Mouse (Mus musculus): Measurements from ENCODE around the gene Slc51a. TPM values are rescaled to one million over a fixed set of nuclear protein-coding genes. Genes with fewer than 3 reads are reported as not detected.
"Not testable (repeated sequence)": the region's sequence is repeated elsewhere in the genome, so short reads cannot be mapped to it uniquely, and the experiment has no call there.

Slc51a gene
- total RNA-seq, 1 experiment from 2014 or later: 0.25 TPM

DNA sequence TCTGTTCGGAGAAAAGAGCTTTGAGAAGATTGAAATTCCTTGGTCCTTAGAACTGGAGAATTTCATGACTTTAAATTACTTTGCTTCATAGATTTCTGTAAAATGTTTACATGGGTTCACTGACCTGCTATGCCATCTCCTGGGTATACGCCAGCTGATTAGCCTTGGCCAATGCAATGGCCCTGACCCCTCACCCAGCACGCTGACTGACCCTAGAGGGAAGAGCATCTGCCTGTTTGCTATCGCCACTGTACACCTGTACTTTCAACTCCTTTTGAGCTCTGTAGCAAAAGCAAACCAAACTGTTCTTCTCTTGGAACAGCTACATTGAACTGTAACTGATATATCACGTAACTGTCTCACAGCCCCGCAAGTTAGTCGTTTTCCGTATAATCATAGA is 34.6 kb downstream of the Slc51a start:
- no peak for ATAC-seq (replicated peaks in 1 of 2; ENCODE audit: insufficient read depth in 1 of 2, low FRiP score in 2 of 2, low TSS enrichment in 1 of 2, low read depth in 1 of 2, poor library complexity in 2 of 2, severe bottlenecking in 2 of 2)

DNA sequence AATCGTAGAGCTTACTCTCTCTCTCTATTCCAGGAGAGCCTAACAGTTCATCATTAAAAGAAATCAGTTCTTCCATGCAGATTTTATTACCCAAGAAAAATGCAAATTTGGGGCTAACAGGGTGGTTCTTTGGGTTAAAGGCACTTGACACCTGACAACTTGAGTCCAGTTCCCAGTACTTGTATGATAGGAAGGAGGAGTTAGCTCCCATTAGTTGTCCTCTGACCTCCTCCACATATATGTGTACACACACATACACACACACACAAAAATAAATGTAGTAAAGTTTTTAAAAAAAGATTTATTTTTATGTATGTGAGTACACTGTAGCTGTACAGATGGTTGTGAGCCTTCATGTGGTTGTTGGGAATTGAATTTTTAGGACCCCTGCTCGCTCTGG is 37.5 kb downstream of the Slc51a start:
- ATAC-seq (replicated peaks in 1 of 2; ENCODE audit: insufficient read depth in 1 of 2, low FRiP score in 2 of 2, low TSS enrichment in 1 of 2, low read depth in 1 of 2, poor library complexity in 2 of 2, severe bottlenecking in 2 of 2): no peak

DNA sequence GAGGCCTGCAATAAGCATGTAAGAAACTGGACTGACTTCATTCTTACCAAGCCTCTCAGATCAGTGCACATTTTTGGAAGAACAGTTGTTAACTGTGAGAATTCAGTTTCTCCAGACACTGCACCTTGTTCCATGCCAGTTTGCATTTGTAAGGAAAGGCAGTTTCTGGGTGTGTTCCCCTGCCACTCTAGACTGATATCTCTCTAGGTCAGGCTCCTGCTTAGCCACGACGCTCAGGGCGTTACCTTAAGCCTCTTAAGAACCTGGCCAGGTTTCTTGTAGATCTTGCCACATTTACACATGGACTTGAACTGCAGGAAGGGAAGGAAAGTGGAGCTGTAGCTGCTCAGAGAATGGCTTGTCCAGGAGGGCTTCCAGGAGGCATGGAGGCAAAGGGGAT is 38.0 kb downstream of the Slc51a start:
- ATAC-seq (replicated peaks in 1 of 2; ENCODE audit: insufficient read depth in 1 of 2, low FRiP score in 2 of 2, low TSS enrichment in 1 of 2, low read depth in 1 of 2, poor library complexity in 2 of 2, severe bottlenecking in 2 of 2): no peak

GRCm38 (mm10) chr16:32446563-32447138 is 41.0 kb downstream of the Slc51a start:
- no peak for ATAC-seq (replicated peaks in 1 of 2; ENCODE audit: insufficient read depth in 1 of 2, low FRiP score in 2 of 2, low TSS enrichment in 1 of 2, low read depth in 1 of 2, poor library complexity in 2 of 2, severe bottlenecking in 2 of 2)

DNA sequence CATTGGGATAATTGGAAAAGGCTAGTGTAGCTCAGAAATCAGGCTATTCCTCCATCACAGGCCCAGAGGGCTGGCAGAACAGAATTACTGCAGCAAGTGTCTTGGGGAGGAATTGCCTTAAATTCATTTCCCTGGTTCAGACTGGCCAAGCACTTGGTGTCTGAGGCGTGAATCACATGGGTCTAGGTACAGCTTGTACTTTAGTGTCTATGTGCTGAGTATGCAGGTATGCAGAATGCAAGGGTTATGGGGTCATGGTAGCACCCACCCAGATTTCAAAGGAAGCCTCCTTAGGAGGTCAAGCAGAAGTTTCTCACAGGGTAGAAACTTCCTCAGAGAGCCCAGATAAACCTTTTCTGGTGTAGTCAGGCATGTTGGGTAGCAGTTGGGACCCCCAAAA is 42.1 kb downstream of the Slc51a start:
- no peak for ATAC-seq (replicated peaks in 1 of 2; ENCODE audit: insufficient read depth in 1 of 2, low FRiP score in 2 of 2, low TSS enrichment in 1 of 2, low read depth in 1 of 2, poor library complexity in 2 of 2, severe bottlenecking in 2 of 2)

- not testable (repeated sequence) for ATAC-seq (replicated peaks in 1 of 2; ENCODE audit: insufficient read depth in 1 of 2, low FRiP score in 2 of 2, low TSS enrichment in 1 of 2, low read depth in 1 of 2, poor library complexity in 2 of 2, severe bottlenecking in 2 of 2)
These were observed 43.1 kb downstream of the Slc51a start for GRCm38 (mm10) chr16:32444615-32445014.

DNA sequence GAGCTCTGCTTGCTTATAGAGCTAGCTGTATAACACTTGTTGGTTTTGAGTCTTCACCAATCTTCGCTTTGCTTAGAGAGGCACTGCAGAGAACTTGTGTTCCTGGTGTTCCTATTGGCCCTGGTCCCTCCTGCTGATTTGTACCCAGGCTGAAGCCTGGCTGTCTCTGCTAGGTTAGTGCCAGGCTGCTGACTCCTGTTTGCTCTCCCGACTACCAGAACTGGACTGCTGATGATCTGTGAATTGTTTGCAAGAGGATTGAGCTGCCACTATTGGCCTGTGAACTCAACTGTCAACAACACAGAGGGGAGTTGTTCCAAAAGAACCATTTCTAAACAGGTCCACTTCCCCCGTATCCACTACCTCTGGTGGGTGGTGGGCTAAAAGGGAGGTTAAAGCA is 46.2 kb downstream of the Slc51a start:
- no peak for ATAC-seq (replicated peaks in 1 of 2; ENCODE audit: insufficient read depth in 1 of 2, low FRiP score in 2 of 2, low TSS enrichment in 1 of 2, low read depth in 1 of 2, poor library complexity in 2 of 2, severe bottlenecking in 2 of 2)

DNA sequence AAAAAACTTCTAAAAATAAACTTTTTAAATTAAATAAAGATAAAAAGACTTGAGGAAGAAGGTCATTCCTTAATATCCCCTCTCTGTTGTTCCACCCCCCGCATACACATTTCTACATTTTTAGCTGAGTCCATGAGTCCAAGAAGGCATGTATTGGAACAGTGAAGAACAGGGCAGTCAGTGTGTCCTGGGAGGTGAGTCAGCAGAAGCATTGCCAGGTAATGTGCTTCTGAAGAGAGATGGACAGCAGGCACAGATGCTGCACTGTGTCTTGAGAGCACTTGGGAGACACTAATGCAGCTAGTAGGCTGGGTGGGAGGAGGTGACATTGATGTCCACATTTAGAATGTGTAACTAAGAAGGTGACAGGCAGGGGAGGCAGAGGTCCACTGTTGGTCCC is 50.4 kb downstream of the Slc51a start:
- ATAC-seq (replicated peaks in 1 of 2; ENCODE audit: insufficient read depth in 1 of 2, low FRiP score in 2 of 2, low TSS enrichment in 1 of 2, low read depth in 1 of 2, poor library complexity in 2 of 2, severe bottlenecking in 2 of 2): no peak

DNA sequence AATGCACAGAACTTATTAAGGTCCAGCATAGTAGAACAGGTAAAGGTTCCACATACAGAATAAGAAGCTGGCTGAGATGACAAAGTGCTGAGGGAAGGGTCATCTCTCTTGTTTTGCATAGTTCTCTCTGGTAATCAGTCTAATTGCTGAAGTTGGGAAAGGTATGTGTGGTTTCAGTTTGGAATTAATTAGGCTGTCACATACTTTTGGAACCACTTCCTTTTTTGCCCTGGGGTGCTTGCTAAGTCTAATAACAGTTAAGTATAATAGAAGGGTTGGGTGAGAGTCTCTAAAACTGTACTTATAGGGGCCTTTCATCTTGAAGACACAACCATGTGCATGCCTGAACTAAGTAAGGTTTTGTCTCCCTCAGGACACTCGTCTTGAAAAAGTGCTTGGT is 51.0 kb downstream of the Slc51a start:
- ATAC-seq (replicated peaks in 1 of 2; ENCODE audit: insufficient read depth in 1 of 2, low FRiP score in 2 of 2, low TSS enrichment in 1 of 2, low read depth in 1 of 2, poor library complexity in 2 of 2, severe bottlenecking in 2 of 2): no peak

DNA sequence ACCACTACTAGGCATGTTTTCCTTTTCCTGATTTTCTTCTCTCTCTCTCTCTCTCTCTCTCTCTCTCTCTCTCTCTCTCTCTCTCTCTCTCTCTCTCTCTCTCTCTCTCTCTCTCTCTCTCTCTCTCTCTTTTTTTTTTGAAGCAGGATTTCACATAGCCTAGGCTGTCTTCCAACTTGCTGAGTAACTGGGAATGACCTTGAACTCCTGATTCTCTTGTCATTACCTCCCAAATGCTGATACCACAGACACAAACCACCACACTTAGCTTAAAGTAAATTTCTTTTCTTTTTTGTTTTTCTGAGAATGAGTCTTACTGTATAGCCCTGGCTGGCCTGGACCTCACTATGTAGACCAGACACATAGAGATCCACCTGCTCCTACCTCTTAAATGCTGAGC is 53.0 kb downstream of the Slc51a start:
- no peak for ATAC-seq (replicated peaks in 1 of 2; ENCODE audit: insufficient read depth in 1 of 2, low FRiP score in 2 of 2, low TSS enrichment in 1 of 2, low read depth in 1 of 2, poor library complexity in 2 of 2, severe bottlenecking in 2 of 2)

DNA sequence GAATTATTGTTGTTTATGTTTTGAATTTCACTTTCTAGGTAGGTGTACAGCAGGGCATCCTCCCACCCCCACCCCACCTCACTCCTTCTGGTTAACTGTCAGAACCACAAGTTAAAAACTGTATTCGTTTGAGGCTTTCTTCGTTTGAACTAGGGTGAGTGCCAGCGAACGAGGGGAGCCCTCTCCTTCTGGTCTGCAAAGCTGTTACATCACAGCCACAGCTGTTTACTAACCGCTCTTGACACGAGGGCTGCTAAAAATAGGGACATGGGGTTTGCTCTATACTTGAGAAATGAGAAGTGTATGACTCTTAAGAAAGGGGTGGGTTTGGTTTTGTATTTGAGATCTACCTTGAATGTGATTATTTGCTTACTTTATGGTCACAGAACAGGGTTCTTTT is 53.6 kb downstream of the Slc51a start:
- ATAC-seq (replicated peaks in 1 of 2; ENCODE audit: insufficient read depth in 1 of 2, low FRiP score in 2 of 2, low TSS enrichment in 1 of 2, low read depth in 1 of 2, poor library complexity in 2 of 2, severe bottlenecking in 2 of 2): peak; percentile 82 to 83

- no peak for ATAC-seq (replicated peaks in 1 of 2; ENCODE audit: insufficient read depth in 1 of 2, low FRiP score in 2 of 2, low TSS enrichment in 1 of 2, low read depth in 1 of 2, poor library complexity in 2 of 2, severe bottlenecking in 2 of 2)
These were observed 54.5 kb downstream of the Slc51a start for GRCm38 (mm10) chr16:32433138-32433537.

GRCm38 (mm10) chr16:32431926-32432325 is 55.8 kb downstream of the Slc51a start:
- no peak for ATAC-seq (replicated peaks in 1 of 2; ENCODE audit: insufficient read depth in 1 of 2, low FRiP score in 2 of 2, low TSS enrichment in 1 of 2, low read depth in 1 of 2, poor library complexity in 2 of 2, severe bottlenecking in 2 of 2)

DNA sequence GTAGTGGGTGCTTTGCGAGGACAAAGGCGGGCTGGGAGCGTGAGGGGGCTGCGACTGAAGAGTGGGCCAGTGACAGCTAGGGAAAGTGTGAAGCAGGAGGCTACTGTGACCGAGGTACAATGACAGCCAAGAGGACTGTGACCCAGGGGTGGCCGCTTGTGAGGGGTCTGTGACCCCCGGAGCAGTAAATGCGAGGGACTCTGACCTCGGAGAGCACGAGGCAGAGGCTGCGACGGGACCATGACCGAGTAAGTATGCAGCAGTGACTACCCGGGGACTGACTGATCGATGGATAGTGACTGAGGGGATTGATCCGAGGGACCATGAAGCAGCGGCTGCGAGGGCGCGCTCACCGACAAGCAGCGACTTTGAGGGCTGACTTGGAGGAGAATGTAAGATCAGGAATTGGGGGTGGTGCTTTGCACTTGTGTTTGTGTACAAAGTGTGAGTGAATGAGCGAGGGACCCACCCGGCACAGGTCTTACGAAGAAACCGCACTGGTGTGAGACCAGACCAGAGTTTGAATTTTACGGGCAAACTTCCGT is 56.6 kb downstream of the Slc51a start:
- no peak; a peak in 1 of 4 replicates for ATAC-seq (replicated peaks in 1 of 2; ENCODE audit: insufficient read depth in 1 of 2, low FRiP score in 2 of 2, low TSS enrichment in 1 of 2, low read depth in 1 of 2, poor library complexity in 2 of 2, severe bottlenecking in 2 of 2)

GRCm38 (mm10) chr16:32430474-32431046 is 57.1 kb downstream of the Slc51a start, which contains the start of gene Pcyt1a:
Pcyt1a (plus strand) TSS chr16:32430921.
- peak; percentile 80 to 90 for ATAC-seq (replicated peaks in 1 of 2; ENCODE audit: insufficient read depth in 1 of 2, low FRiP score in 2 of 2, low TSS enrichment in 1 of 2, low read depth in 1 of 2, poor library complexity in 2 of 2, severe bottlenecking in 2 of 2)

DNA sequence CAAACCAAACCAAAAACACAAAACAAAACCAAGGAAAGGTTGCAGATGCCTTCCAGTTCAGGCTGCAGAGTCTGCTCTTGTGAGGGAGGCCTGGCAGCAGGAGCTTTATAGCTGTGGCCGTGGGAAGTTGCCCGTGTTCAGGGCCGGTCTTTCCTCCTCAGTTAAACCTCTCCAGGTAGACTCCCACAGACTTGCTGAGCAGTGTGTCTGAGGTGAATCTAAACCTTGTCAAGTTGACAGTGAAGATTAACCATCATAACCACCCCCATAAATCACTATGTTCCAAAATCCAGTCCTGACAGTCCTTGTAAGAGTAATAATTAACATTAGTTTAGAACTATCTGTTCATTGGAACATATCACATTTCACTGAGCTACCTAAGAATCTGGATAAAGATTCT is 60.2 kb downstream of the Slc51a start:
- ATAC-seq (replicated peaks in 1 of 2; ENCODE audit: insufficient read depth in 1 of 2, low FRiP score in 2 of 2, low TSS enrichment in 1 of 2, low read depth in 1 of 2, poor library complexity in 2 of 2, severe bottlenecking in 2 of 2): no peak
